Mouse (Mus musculus) cerebellum, adult 2 months (tissue): ENCODE data around the gene Gnrhr. TPM values are rescaled to one million over a fixed set of nuclear protein-coding genes. Genes with fewer than 3 reads are reported as not detected.
A peak's percentile ranks its signal among the peaks of the same experiment; 100 is the strongest.

Experiments used
- DNase-seq, 2 experiments: peaks; one replicate each; pipeline ENCODE4 v3.0.0; 2021
- H3K27ac ChIP-seq: fragments of 200-500 bp; 2 replicates; pipeline ENCODE4 v1.5.1; 2012; ENCODE audit warnings: low read length, control low read depth, inconsistent platforms; ENCODE audit not compliant: insufficient read depth
- H3K27me3 ChIP-seq: fragments of 200-500 bp; 2 replicates; pipeline ENCODE4 v1.6.1; 2012; ENCODE audit warnings: inconsistent platforms, mild to moderate bottlenecking, low read length, moderate library complexity; ENCODE audit not compliant: control insufficient read depth, insufficient read depth
- H3K4me1 ChIP-seq: fragments of 200-500 bp; 2 replicates; pipeline ENCODE4 v1.6.1; 2011; ENCODE audit warnings: low read length; ENCODE audit not compliant: control insufficient read depth, insufficient read depth
- H3K4me3 ChIP-seq: fragments of 200-500 bp; replicated peaks from 2 replicates; pipeline ENCODE3; 2011; ENCODE audit warnings: mild to moderate bottlenecking, low read depth, low read length, control low read depth; ENCODE audit not compliant: insufficient read depth
- CTCF ChIP-seq: fragments of 200-500 bp; IDR thresholded peaks from 2 replicates; pipeline ENCODE4 v1.5.1; 2011; ENCODE audit warnings: low read depth, mild to moderate bottlenecking, control low read depth, low read length, moderate library complexity, borderline replicate concordance; ENCODE audit not compliant: insufficient read depth
- POLR2A ChIP-seq: fragments of 200-500 bp; IDR thresholded peaks from 2 replicates; pipeline ENCODE4 v1.6.1; 2011; ENCODE audit warnings: low read length, control low read depth, borderline replicate concordance; ENCODE audit not compliant: insufficient read depth
- WGBS: fragments of 180-500 bp; shearing (Covaris S2); methylation state at CpG from one replicate; pipeline ENCODE4 v1.1.7; 2018; 5-methylcytosine and 5-hydroxymethylcytosine counted together
- polyA plus RNA-seq: library from polyadenylated mRNA; depleted of rRNA; stranded (reverse); fragments of >200 nt; gene quantifications from 2 replicates; pipeline ENCODE4 v1.2.3, GENCODE M21; 2012; rRNA removed

Gnrhr gene
- polyA plus RNA-seq: not detected in 2 replicates

GRCm38 (mm10) chr5:86197801-86198200 lies at the start of gene Gnrhr:
Gnrhr (minus strand) TSS chr5:86197901.
- Histone ChIP-seq H3K4me3 (no peak within 1 kb of the TSS), H3K27ac (no peak within 1 kb of the TSS), H3K27me3 (no peaks in the 10 kb centered on the region), H3K4me1 (no peaks in the 10 kb centered on the region)
- DNase-seq: no peak
- WGBS: 87% methylated on average over 10 of the region's 10 CpGs
- TF ChIP-seq POLR2A (no peak), CTCF (no peak)

GRCm38 (mm10) chr5:86246559-86246958 lies 48.9 kb upstream of the Gnrhr start:
- TF ChIP-seq CTCF (no peak), POLR2A (no peak)
- no peaks in the 10 kb centered on the region for H3K4me1 ChIP-seq
- H3K27me3 ChIP-seq: no peaks in the 10 kb centered on the region
- no peak overlapping the region for H3K4me3 ChIP-seq
- WGBS: 92% methylated on average over 11 of the region's 11 CpGs
- no peak overlapping the region for H3K27ac ChIP-seq
- DNase-seq: no peak

GRCm38 (mm10) chr5:86244880-86245279 lies 47.2 kb upstream of the Gnrhr start:
- H3K27ac ChIP-seq: no peak overlapping the region
- no peak for DNase-seq
- WGBS: 57% methylated on average over 1 of the region's 1 CpGs
- TF ChIP-seq POLR2A (no peak), CTCF (no peak)
- no peaks in the 10 kb centered on the region for H3K27me3 ChIP-seq
- no peak overlapping the region for H3K4me3 ChIP-seq
- no peaks in the 10 kb centered on the region for H3K4me1 ChIP-seq

GRCm38 (mm10) chr5:86244275-86244674 lies 46.6 kb upstream of the Gnrhr start:
- 80% methylated on average over 3 of the region's 3 CpGs for WGBS
- H3K4me1 ChIP-seq: no peaks in the 10 kb centered on the region
- no peak for DNase-seq

GRCm38 (mm10) chr5:86227156-86227853 lies 29.6 kb upstream of the Gnrhr start:
- Histone ChIP-seq H3K4me3 (no peak overlapping the region), H3K27ac (no peak overlapping the region), H3K4me1 (no peaks in the 10 kb centered on the region), H3K27me3 (no peaks in the 10 kb centered on the region)
- WGBS: 77% methylated on average over 5 of the region's 5 CpGs
- TF ChIP-seq CTCF: no peak
- TF ChIP-seq POLR2A: no peak
- no peak for DNase-seq

More at GRCm38 (mm10) chr5:86244275-86244674, 46.6 kb upstream of the Gnrhr start:
- Histone ChIP-seq H3K27me3 (no peaks in the 10 kb centered on the region), H3K4me3 (no peak overlapping the region), H3K27ac (no peak overlapping the region)
- TF ChIP-seq CTCF: no peak
- no peak for TF ChIP-seq POLR2A

GRCm38 (mm10) chr5:86191356-86191755 lies 6.3 kb downstream of the Gnrhr start:
- no peaks in the 10 kb centered on the region; the same call in 1 of the 2 replicates for H3K27me3 ChIP-seq
- 9% methylated on average over 4 of the region's 4 CpGs for WGBS
- no peak for TF ChIP-seq POLR2A
- peak; percentile 21; the same call in 1 of the 2 replicates for TF ChIP-seq CTCF
- H3K4me3 ChIP-seq: no peak overlapping the region
- H3K27ac ChIP-seq: no peak overlapping the region
- DNase-seq: peak in 1 of 2 experiments; percentile 36
- no peaks in the 10 kb centered on the region for H3K4me1 ChIP-seq

- 21% methylated on average over 5 of the region's 5 CpGs for WGBS
- Histone ChIP-seq H3K4me3 (no peak overlapping the region), H3K27ac (no peak overlapping the region), H3K27me3 (no peaks in the 10 kb centered on the region; the same call in 1 of the 2 replicates), H3K4me1 (no peaks in the 10 kb centered on the region)
- DNase-seq: peak in 1 of 2 experiments; percentile 23
- TF ChIP-seq POLR2A (no peak), CTCF (peak; percentile 52; the same call in 1 of the 2 replicates)
Observed at GRCm38 (mm10) chr5:86190770-86191169, 6.9 kb downstream of the Gnrhr start.

- H3K4me3 ChIP-seq: no peak overlapping the region
- 50% methylated on average over 15 of the region's 15 CpGs for WGBS
- no peak overlapping the region for H3K27ac ChIP-seq
- H3K27me3 ChIP-seq: no peaks in the 10 kb centered on the region; the same call in 1 of the 2 replicates
- TF ChIP-seq POLR2A: no peak
- TF ChIP-seq CTCF: no peak
- no peak for DNase-seq
- H3K4me1 ChIP-seq: no peaks in the 10 kb centered on the region
Observed at GRCm38 (mm10) chr5:86190290-86190689, 7.4 kb downstream of the Gnrhr start.
